Mouse (Mus musculus) left cerebral cortex, adult 8-10 months (tissue): Measurements from ENCODE around the gene Endov. TPM values are rescaled to one million over a fixed set of nuclear protein-coding genes. Genes with fewer than 3 reads are reported as not detected.

ENCODE experiments used
- DNase-seq, 2 experiments: peaks; one replicate each; pipeline ENCODE4 v3.0.0; 2022; ENCODE audit warnings: low spot score in 2 of 2
- total RNA-seq, 4 experiments: library from RNA; stranded (reverse); gene quantifications; 2 replicates each; pipeline ENCODE4 v1.2.4; 2022

Gene Endov
- total RNA-seq: 10 to 100 TPM; 27.8 to 35.2 (median 32.8) TPM

DNA sequence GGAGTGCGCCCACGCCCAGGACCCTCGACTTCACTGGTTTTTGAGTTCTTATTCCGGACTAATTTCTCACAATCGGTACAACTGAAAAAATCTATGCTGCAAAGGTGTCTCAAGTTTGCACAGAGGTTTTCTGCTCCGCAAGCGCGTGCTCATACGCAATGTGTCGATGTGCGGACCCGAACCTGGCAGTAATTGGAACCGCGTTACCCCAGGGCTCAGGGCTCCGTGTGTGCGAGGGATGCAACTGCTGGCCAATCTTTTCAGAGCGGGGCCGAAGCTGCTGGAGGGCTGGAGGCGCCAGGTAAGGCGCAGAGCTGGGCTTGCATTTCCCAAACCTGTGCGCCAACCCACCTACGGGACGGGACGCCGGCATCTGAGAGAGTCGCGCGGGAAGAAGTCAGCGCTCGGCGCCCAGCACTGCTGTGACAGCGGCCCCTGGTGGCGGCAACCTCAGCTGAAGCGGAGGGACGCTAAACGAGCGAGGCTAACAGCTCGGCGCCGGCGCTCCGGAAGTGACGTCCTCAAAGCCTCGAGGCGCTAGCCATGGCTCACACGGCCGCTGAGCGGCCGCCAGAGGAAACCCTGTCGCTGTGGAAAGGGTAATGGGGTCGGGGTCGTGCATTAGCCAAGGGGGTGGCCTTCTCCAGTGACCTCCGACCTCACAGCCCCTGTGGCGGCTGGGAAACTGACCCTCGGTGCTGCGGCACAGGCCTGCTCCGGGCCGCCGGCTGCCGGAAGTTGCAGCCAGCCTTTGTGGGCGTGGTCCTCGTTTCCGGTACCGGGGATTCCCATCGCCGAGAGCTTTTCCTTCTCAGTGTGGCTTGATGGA, at the start of gene Endov:
Endov (plus strand) TSS at position 487 of the 829 bp plus-strand sequence.
- DNase-seq: peak; percentile 94 to 99

- DNase-seq: no peak
Measured at GRCm38 (mm10) chr11:119442199-119442598, 48.9 kb upstream of the Endov start.

DNA sequence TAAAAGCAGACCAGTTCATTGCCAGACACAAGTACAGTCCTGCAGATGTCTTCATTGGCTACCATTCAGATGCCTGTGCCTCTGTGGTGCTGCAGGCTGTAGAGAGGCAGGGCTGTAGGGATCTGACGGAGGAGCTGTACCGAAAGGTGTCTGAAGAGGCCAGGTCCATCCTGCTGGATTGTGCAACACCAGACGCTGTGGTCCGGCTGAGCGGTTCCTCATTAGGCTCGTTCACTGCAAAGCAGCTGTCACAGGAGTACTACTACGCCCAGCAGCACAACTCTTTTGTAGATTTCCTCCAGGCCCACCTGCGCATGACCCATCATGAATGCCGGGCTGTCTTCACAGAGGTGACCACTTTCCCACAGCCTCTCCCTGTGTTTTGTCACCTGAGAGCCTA, 47.7 kb upstream of the Endov start:
- no peak for DNase-seq

DNA sequence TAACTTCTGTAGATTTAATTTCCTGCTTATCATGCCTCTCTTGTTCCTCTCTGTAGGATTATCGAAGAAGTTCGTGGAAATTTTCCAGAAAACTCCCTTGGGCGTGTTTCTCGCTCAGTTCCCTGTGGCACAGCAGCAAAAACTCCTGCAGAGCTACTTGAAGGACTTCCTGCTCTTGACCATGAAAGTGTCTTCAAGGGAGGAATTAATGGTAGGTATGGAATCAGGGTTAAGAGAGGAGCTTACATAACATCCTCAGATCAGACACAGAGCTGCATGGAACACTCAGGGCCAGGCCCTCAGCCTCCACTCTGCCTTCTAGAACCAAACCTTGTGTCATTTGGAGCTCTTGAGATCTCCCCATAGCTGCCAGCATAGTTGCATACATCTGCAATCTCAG, 35.0 kb upstream of the Endov start:
- DNase-seq: no peak

DNA sequence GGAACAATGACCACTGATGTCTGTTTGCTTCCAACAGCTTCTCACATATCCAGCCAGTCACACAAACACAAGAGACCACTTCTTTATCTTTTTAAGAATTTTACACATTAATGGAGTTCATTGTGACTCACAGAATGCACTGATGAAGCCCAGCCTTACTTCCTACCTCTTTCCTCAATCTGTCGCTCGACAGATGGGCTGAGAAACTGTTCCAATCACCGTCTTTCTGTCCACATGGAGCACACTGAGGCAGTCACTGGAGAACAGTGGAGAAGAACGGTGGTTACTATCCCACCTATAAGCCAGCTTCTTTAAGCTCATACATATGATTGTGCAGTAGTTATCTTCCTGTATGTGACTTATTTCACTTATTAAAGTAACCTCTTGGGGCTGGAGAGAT, 13.3 kb upstream of the Endov start:
- no peak for DNase-seq

GRCm38 (mm10) chr11:119491690-119492087, 542 bp downstream of the Endov start:
- DNase-seq: no peak

- no peak for DNase-seq
Measured at GRCm38 (mm10) chr11:119492830-119493229, 1.7 kb downstream of the Endov start.

DNA sequence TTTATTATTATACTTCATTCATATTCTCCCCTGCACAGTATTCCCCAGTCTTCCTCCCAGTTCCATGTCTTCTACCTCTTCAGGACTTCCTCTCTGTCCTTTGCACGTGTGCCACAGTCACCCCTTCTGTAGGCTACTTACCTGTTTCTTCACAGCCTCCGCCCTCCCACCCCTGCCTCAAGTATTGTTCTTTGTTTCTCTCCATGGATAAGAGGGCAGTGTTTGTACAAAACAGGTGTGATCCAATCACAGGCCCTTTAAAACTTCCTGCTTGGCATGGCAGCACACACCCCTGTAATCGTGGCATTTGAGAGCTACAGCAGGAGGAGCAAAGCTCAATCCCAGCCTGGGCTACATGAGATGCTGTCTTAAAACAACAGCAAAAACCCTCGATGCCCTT, 2.4 kb downstream of the Endov start:
- DNase-seq: no peak

- DNase-seq: no peak
Measured at GRCm38 (mm10) chr11:119496147-119496546, 5.0 kb downstream of the Endov start.

DNA sequence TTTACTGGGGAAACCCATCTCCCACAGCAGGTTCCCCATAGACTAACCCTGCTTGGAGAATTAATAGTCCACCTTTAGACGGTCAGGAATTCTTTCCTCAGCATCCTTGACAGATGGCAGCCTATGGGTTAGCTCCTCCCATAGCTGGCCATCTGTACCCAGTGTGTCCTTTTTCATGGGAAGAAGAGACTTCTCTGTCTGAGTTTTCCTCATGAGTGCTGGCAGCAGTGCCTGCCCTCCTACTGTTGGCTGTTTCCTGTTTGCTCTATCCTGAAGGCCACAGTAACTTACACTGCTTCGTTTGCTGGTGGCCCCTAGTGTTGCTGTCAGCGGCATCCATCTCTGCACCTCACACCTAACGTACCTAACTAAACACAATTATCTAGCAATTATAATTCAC, 6.3 kb downstream of the Endov start:
- DNase-seq: no peak

DNA sequence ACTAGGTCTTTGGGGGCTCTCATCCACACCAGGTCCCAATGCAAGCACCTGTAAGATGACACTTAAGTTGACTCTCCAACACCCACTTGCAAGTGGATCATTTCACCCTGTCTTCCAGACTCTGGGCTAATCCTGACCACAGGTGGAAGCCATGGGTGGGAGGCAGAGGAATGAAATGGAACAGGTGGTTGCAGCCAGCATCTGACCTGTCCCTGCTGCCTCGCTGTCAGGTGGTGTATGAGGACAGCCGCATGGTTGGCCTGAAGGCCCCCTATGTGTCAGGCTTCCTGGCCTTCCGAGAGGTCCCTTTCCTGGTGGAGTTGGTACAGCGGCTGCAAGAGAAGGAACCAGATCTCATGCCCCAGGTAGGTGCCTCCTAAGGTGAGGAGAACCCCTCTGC, 8.2 kb downstream of the Endov start:
- no peak for DNase-seq

- no peak for DNase-seq
Measured at GRCm38 (mm10) chr11:119500011-119500410, 8.9 kb downstream of the Endov start.

DNA sequence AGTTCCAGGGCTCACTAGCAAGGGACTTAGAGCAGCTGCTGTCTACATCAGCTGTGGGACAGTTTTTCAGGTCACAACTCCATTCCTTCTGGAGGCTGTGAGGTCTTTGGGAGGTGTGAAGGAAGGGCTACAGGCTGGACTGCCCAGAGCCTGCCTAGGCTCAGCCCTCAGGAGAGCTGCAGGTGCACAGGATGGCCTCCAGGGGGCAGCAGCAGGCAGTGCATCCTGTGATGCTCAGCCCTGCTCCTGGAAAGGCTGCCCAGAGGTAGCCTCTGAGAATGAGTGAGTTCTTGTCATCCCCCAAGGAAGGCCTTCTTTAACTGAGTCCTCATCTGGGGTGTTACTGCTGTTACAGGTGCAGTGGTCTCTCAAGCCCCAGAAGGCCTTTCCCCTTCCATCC, 12.5 kb downstream of the Endov start:
- no peak for DNase-seq

GRCm38 (mm10) chr11:119506386-119506785, 15.2 kb downstream of the Endov start:
- no peak for DNase-seq

DNA sequence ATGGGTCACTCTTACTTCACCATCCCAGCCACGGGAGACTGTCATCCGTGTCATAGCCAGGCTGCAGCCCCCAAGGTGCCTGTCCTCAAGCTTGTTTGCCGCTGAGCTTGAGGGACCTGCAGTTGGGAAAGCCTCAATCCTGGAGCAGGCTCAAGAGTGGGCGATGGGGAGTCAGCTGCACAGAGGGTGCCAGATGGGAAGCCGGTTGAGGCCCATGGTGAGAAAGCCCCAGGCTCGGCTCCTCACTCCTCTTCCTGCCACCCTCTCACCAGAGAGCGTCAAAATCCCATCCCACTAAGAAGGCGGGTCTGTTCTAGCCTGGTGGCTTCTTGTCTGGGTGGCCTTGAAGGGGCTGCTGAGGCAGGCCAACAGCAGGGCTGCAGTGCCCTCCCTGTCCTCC, 16.6 kb downstream of the Endov start:
- DNase-seq: peak in 1 of 2 experiments; percentile 80

DNA sequence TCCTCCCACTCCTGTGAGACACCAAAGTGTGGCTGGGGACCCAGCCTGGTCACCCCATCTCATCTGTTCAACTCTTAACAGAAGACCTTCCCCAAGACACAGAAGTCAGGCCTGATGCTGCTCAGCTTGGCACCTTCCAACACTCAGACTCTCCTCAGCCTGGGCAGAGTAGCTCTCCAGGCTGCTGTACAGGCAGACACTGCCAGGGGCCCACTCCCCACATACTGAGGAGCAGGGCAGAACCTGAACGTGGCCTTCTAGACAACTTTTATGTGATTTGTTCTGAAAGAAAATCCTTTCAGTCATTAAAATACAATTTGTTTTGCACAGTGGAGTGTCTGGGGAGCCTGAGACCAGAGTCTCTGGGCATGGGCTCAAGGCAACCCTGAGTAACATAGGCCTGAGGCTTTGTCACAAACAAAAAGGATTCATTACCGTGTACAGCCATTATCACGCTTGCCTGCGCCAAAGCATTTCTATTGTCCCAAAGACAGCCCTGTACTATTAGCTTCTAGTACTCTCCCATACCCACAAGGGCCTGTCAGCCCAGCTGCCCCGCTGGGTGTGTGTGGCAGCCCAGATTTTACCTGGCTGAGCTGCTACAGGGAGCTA, 18.1 kb downstream of the Endov start:
- no peak for DNase-seq

- DNase-seq: no peak
Measured at GRCm38 (mm10) chr11:119513038-119513659, 22.0 kb downstream of the Endov start.

DNA sequence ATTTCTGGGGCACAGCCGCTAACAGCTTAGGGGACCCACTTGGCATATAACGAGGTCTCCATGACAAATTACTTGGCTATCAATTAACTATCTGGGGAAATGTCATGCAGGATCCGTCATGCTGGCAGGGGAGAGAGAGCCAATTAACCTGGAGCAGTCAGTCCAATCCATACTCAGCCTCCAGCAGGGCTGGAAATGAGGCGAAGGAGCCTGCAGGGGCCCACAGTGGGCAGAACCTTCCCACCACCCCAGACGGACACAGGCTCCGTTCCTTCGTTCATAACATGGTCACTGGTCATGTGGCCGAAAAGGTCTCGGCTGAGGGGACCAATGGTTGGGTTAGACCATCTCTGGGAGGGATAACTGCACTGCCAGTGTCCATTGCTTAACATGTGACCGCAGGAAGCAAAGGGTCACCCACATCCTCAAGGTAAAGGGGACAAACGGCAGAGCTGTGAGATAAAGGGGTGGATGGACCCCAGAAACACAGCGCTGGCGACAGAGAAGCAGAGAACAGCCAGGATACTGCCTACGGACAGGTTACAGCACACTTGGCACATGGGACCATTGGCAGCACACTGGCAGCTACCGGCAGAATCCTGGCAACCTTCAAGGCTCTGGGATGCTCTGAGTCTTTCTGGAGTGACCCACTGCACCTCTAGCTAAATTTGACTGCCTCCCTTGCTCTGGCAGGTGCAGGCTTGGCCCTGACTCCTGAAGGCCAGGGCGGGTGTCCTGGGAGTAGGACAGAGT, 23.1 kb downstream of the Endov start:
- DNase-seq: no peak

DNA sequence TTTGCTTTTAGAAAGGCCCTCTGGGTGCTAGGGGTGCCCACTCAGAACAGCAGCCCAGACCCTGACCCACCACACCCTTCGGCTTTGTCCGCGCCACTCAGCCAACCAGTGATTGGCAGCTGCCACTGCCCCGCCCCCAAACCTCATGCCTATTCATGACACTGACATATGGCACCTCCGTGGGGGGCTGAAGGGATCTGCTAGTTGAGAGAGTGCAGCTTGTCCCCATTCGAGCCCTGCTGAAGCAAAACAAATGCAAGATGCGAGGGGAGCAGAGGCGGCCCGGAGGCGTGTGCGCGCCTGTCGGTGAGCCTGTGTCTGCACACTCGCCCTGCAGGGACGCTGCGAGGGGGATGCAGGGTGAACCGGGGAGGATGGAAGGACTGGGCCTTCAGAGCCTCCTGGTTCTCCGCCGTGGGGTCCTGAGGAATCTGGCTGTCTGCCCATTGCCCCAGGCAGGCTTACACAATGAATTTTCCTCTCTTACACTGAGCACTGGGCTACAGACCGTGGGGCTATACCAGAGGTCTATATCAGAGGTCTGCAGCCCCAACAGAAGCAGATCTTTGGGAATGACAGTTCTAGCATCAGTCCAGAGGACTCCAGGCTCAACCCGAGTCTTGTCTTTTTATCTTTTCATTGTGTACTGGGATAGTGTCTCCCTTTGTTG, 24.0 kb downstream of the Endov start:
- peak in 1 of 2 experiments; percentile 82 for DNase-seq

DNA sequence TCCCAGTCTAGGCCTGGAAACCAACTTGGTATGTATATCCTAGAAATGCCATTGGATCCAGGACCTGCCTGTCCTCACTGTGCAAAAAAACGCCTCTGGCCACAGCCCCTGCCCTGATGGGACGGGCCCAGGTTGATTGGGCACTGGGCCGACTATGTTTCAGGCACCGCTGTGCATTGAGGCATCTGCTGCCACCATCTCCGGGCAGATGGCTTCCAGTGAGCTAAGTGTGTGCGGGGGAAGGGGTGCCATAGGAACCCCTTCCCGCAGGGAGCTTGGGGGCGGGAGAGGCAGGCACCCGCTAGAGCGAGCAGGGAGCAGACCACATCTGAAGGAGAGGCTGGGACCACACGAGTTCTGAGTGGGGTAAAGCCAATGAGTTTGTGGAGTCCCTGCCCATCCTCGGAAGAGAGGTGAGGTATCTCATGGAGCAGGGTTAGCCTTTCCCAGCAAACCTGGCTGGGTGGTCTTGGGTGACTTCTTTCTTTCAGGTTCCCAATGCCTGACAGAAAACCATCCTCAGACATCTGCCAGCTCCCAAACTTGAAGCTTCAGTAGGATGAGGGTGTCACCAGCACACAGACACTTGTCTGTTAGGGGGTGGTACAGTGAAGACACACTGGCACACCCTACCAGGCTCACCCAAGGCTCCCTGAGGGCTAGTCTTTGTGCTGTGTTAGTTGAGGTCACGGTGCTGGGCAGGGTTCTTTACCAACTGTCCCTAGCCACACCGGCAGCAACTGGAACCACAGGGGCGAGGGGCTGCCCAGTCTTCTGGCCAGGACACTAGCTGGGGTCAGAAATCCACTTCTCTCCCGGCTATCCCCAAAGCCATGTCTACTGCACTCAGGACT, 24.9 kb downstream of the Endov start:
- DNase-seq: peak in 1 of 2 experiments; percentile 87
